Mouse (Mus musculus) erythroid progenitor cell, adult 5-6 weeks (primary cell): Measurements from ENCODE around the gene Tas1r2. TPM values are rescaled to one million over a fixed set of nuclear protein-coding genes. Genes with fewer than 3 reads are reported as not detected.

Experiments
- ATAC-seq: replicated peaks from 2 replicates; pipeline ENCODE4 v1.8.0; 2016; ENCODE audit warnings: moderate number of reproducible peaks, mild to moderate bottlenecking, moderate TSS enrichment, inconsistent platforms; ENCODE audit not compliant: poor library complexity, low FRiP score, severe bottlenecking
- total RNA-seq, 2 experiments: library from RNA; stranded (forward) in 1 of 2; stranded (reverse) in 1 of 2; fragments of 150-400 nt in 1 of 2; fragments of 186-747, 209-891 nt in 1 of 2; gene quantifications; 2 replicates each; pipeline versions ENCODE4 v1.2.3 to v1.2.4; 2015 to 2017; ENCODE audit warnings: low replicate concordance in 2 of 2

The Tas1r2 gene
- total RNA-seq, 2 experiments from 2014 or later, result not detected

- ATAC-seq, result no peak
Measured at GRCm38 (mm10) chr4:139697755-139698154, 44.4 kb downstream of the Tas1r2 start.

GRCm38 (mm10) chr4:139698602-139699001 is 45.3 kb downstream of the Tas1r2 start:
- ATAC-seq, result no peak

GRCm38 (mm10) chr4:139702914-139703313 is 49.6 kb downstream of the Tas1r2 start:
- ATAC-seq, result no peak

- ATAC-seq, result no peak
Measured at GRCm38 (mm10) chr4:139703468-139703867, 50.1 kb downstream of the Tas1r2 start.

GRCm38 (mm10) chr4:139705986-139706385 is 52.6 kb downstream of the Tas1r2 start:
- ATAC-seq, result no peak

GRCm38 (mm10) chr4:139710467-139711334 is 57.4 kb downstream of the Tas1r2 start:
- ATAC-seq, result no peak

GRCm38 (mm10) chr4:139715241-139715932 is 62.0 kb downstream of the Tas1r2 start:
- no peak for ATAC-seq

GRCm38 (mm10) chr4:139716477-139717169 is 63.3 kb downstream of the Tas1r2 start:
- ATAC-seq, result no peak

GRCm38 (mm10) chr4:139718978-139719377 is 65.6 kb downstream of the Tas1r2 start:
- no peak for ATAC-seq

Other genes with a start within 250 kb of the Tas1r2 start
- not detected in 2 replicates for gene Iffo2, start 123.0 kb upstream of the Tas1r2 start, total RNA-seq (2015; ENCODE audit: low replicate concordance)
- gene Iffo2, start 123.0 kb upstream of the Tas1r2 start, total RNA-seq (2017; ENCODE audit: low replicate concordance), result 0.39 TPM in 1 of 2 replicates, not detected in the other
- gene Gm21969, start 50.4 kb upstream of the Tas1r2 start, total RNA-seq (2015; ENCODE audit: low replicate concordance), result not detected in 2 replicates
- gene Gm21969, start 50.4 kb upstream of the Tas1r2 start, total RNA-seq (2017; ENCODE audit: low replicate concordance), result not detected in 2 replicates
- 1.7 and 1.8 TPM in 2 replicates for gene Aldh4a1, start 30.7 kb upstream of the Tas1r2 start, total RNA-seq (2015; ENCODE audit: low replicate concordance)
- 0.30 and 4.7 TPM in 2 replicates for gene Aldh4a1, start 30.7 kb upstream of the Tas1r2 start, total RNA-seq (2017; ENCODE audit: low replicate concordance)
- gene Pax7, start 180.0 kb downstream of the Tas1r2 start, total RNA-seq (2015; ENCODE audit: low replicate concordance), result not detected in 2 replicates
- gene Pax7, start 180.0 kb downstream of the Tas1r2 start, total RNA-seq (2017; ENCODE audit: low replicate concordance), result not detected in 2 replicates